Comparison of ENCODE assay signal across 8 mouse cellular contexts in genomic region chr13:55328641-55329040, GRCm38 (mm10). TPM values are rescaled to one million over a fixed set of nuclear protein-coding genes. Genes with fewer than 3 reads are reported as not detected.
DNase-seq lines count a peak whose midpoint lies in the region; ATAC-seq and TF ChIP-seq lines count a peak whose summit lies in the region.

No protein-coding gene starts in this region.

- H3K4me1 ChIP-seq in spleen, adult 2 months (ENCODE audit: control insufficient read depth, insufficient read depth, insufficient read length) = peaks cover 16% of the 10 kb centered on the region; the same call in 1 of the 2 replicates
- peaks cover 41% of the 10 kb centered on the region for H3K4me1 ChIP-seq in forebrain, embryonic 15.5 days
- H3K4me1 ChIP-seq in liver, embryonic 13.5 days (replicated peaks) = peaks cover 66% of the 10 kb centered on the region
- H3K4me1 ChIP-seq in stomach, postnatal 0 days (replicated peaks; ENCODE audit: control insufficient read depth, insufficient read depth) = peaks cover 10% of the 10 kb centered on the region; the same call in 1 of the 2 replicates

- no peak for ATAC-seq in forebrain, embryonic 15.5 days (replicated peaks)
- no peak for ATAC-seq in liver, embryonic 13.5 days (ENCODE audit: low read depth)
- ATAC-seq in stomach, postnatal 0 days (ENCODE audit: low FRiP score, low TSS enrichment) = no peak

- H3K36me3 ChIP-seq in spleen, adult 2 months (ENCODE audit: control insufficient read depth, insufficient read depth, low read length) = peaks cover 18% of the 10 kb centered on the region
- H3K36me3 ChIP-seq in forebrain, embryonic 15.5 days = peaks cover 20% of the 10 kb centered on the region
- peaks cover 39% of the 10 kb centered on the region for H3K36me3 ChIP-seq in liver, embryonic 13.5 days
- peaks cover 12% of the 10 kb centered on the region for H3K36me3 ChIP-seq in stomach, postnatal 0 days (ENCODE audit: control insufficient read depth, insufficient read depth, low read length)

- no peaks in the 10 kb centered on the region for H3K9me3 ChIP-seq in forebrain, embryonic 15.5 days
- H3K9me3 ChIP-seq in liver, embryonic 13.5 days (replicated peaks) = no peaks in the 10 kb centered on the region
- H3K9me3 ChIP-seq in stomach, postnatal 0 days (ENCODE audit: control insufficient read depth, low read length) = no peaks in the 10 kb centered on the region

- no peak for TF ChIP-seq POLR2A in spleen, adult 2 months (IDR thresholded peaks at IDR 0.05; ENCODE audit: low read depth, low read length)

- TF ChIP-seq EP300 in stomach, postnatal 0 days (optimal IDR thresholded peaks at IDR 0.05) = no peak

- H3K4me3 ChIP-seq in spleen, adult 2 months (ENCODE audit: extremely low read depth, insufficient read depth, insufficient read length) = peak overlapping the region; percentile 60; the same call in 1 of the 2 replicates
- H3K4me3 ChIP-seq in forebrain, embryonic 15.5 days = peak overlapping the region; percentile 86
- H3K4me3 ChIP-seq in liver, embryonic 13.5 days (replicated peaks) = peak overlapping the region; percentile 95
- H3K4me3 ChIP-seq in stomach, postnatal 0 days (ENCODE audit: low read depth, low read length) = peak overlapping the region; percentile 63

- H3K9ac ChIP-seq in forebrain, embryonic 15.5 days (replicated peaks) = peak overlapping the region; percentile 72
- peak overlapping the region; percentile 92 for H3K9ac ChIP-seq in liver, embryonic 13.5 days
- peak overlapping the region; percentile 5; the same call in 1 of the 2 replicates for H3K9ac ChIP-seq in stomach, postnatal 0 days (ENCODE audit: low read length)

- H3K27me3 ChIP-seq in spleen, adult 2 months (ENCODE audit: control insufficient read depth, insufficient read depth, low read length) = no peaks in the 10 kb centered on the region
- no peaks in the 10 kb centered on the region for H3K27me3 ChIP-seq in forebrain, embryonic 15.5 days
- H3K27me3 ChIP-seq in liver, embryonic 13.5 days = no peaks in the 10 kb centered on the region
- H3K27me3 ChIP-seq in stomach, postnatal 0 days (ENCODE audit: control insufficient read depth, insufficient read depth, low read length) = no peaks in the 10 kb centered on the region

- H3K27ac ChIP-seq in spleen, adult 2 months (ENCODE audit: insufficient read depth, low read length) = no peak overlapping the region
- H3K27ac ChIP-seq in forebrain, embryonic 15.5 days (replicated peaks) = no peak overlapping the region; the same call in 1 of the 2 replicates
- peak overlapping the region; percentile 95 for H3K27ac ChIP-seq in liver, embryonic 13.5 days
- no peak overlapping the region for H3K27ac ChIP-seq in stomach, postnatal 0 days (replicated peaks)

- TF ChIP-seq CTCF in spleen, adult 2 months (IDR thresholded peaks at IDR 0.05; ENCODE audit: extremely low read depth, insufficient read depth, insufficient read length, insufficient replicate concordance) = no peak
- TF ChIP-seq CTCF in stomach, postnatal 0 days (IDR thresholded peaks at IDR 0.05; ENCODE audit: low read depth) = no peak

- peak overlapping the region; percentile 68 for H3K4me2 ChIP-seq in forebrain, embryonic 15.5 days (replicated peaks)
- peak overlapping the region; percentile 93 for H3K4me2 ChIP-seq in liver, embryonic 13.5 days
- H3K4me2 ChIP-seq in stomach, postnatal 0 days (replicated peaks; ENCODE audit: low read depth) = peak overlapping the region; percentile 92

- 78% methylated on average over 4 of the region's 4 CpGs for WGBS in spleen, adult 2 months
- 71% methylated on average over 4 of the region's 4 CpGs for WGBS in forebrain, embryonic 15.5 days
- 84% methylated on average over 4 of the region's 4 CpGs for WGBS in liver, embryonic 13.5 days (ENCODE audit: insufficient replicate concordance)
- 71% methylated on average over 4 of the region's 4 CpGs for WGBS in stomach, postnatal 0 days

- no peak for DNase-seq in spleen, adult 2 months (ENCODE audit: low read depth in 1 of 2, low spot score in 2 of 2)
- DNase-seq in spleen, adult 12 weeks (ENCODE audit: low spot score) = no peak
- DNase-seq in liver, embryonic 13.5 days = no peak
- no peak for DNase-seq in stomach, postnatal 0 days (ENCODE audit: low spot score)
- DNase-seq in B cell, adult 2 months = no peak
- DNase-seq in T-cell, adult 2 months (ENCODE audit: low spot score) = no peak
- no peak for DNase-seq in right cerebral cortex, postnatal 10 days (ENCODE audit: low spot score in 2 of 2)

RNA-seq across cellular contexts. Expression of gene Mxd3, which starts 1.0 kb away (rescaled TPM):
- 14.3 and 18.5 TPM in 2 replicates for polyA plus RNA-seq in spleen, adult 2 months (2012; rRNA removed)
- polyA plus RNA-seq in forebrain, embryonic 15.5 days (2015; fragmentation: Nextera tagmentation; extraction: Ambion mirVana) = 28.9 and 30.0 TPM in 2 replicates
- polyA plus RNA-seq in liver, embryonic 13.5 days (2015; fragmentation: Nextera tagmentation; extraction: Ambion mirVana) = 22.0 and 23.0 TPM in 2 replicates
- 9.7 and 12.4 TPM in 2 replicates for polyA plus RNA-seq in stomach, postnatal 0 days (2015; fragmentation: Nextera tagmentation; extraction: Ambion mirVana)

RNA-seq across cellular contexts. Expression of gene Rab24, which starts 6.9 kb away (rescaled TPM):
- 54.7 and 75.2 TPM in 2 replicates for polyA plus RNA-seq in spleen, adult 2 months (2012; rRNA removed)
- polyA plus RNA-seq in forebrain, embryonic 15.5 days (2015; fragmentation: Nextera tagmentation; extraction: Ambion mirVana) = 114 and 118 TPM in 2 replicates
- 38.0 and 45.0 TPM in 2 replicates for polyA plus RNA-seq in liver, embryonic 13.5 days (2015; fragmentation: Nextera tagmentation; extraction: Ambion mirVana)
- polyA plus RNA-seq in stomach, postnatal 0 days (2015; fragmentation: Nextera tagmentation; extraction: Ambion mirVana) = 79.7 and 85.3 TPM in 2 replicates

RNA-seq across cellular contexts. Expression of gene Prelid1, which starts 8.3 kb away (rescaled TPM):
- 195 and 230 TPM in 2 replicates for polyA plus RNA-seq in spleen, adult 2 months (2012; rRNA removed)
- 303 and 314 TPM in 2 replicates for polyA plus RNA-seq in forebrain, embryonic 15.5 days (2015; fragmentation: Nextera tagmentation; extraction: Ambion mirVana)
- polyA plus RNA-seq in liver, embryonic 13.5 days (2015; fragmentation: Nextera tagmentation; extraction: Ambion mirVana) = 234 and 240 TPM in 2 replicates
- polyA plus RNA-seq in stomach, postnatal 0 days (2015; fragmentation: Nextera tagmentation; extraction: Ambion mirVana) = 350 and 354 TPM in 2 replicates

RNA-seq across cellular contexts. Expression of gene Lman2, which starts 33.9 kb away (rescaled TPM):
- polyA plus RNA-seq in spleen, adult 2 months (2012; rRNA removed) = 63.9 and 70.1 TPM in 2 replicates
- 56.7 and 58.0 TPM in 2 replicates for polyA plus RNA-seq in forebrain, embryonic 15.5 days (2015; fragmentation: Nextera tagmentation; extraction: Ambion mirVana)
- polyA plus RNA-seq in liver, embryonic 13.5 days (2015; fragmentation: Nextera tagmentation; extraction: Ambion mirVana) = 59.1 and 65.6 TPM in 2 replicates
- polyA plus RNA-seq in stomach, postnatal 0 days (2015; fragmentation: Nextera tagmentation; extraction: Ambion mirVana) = 73.7 and 76.5 TPM in 2 replicates

RNA-seq across cellular contexts. Expression of gene Rgs14, which starts 40.9 kb away (rescaled TPM):
- polyA plus RNA-seq in spleen, adult 2 months (2012; rRNA removed) = 54.7 and 68.4 TPM in 2 replicates
- polyA plus RNA-seq in forebrain, embryonic 15.5 days (2015; fragmentation: Nextera tagmentation; extraction: Ambion mirVana) = 0.37 and 0.81 TPM in 2 replicates
- 1.4 and 1.8 TPM in 2 replicates for polyA plus RNA-seq in liver, embryonic 13.5 days (2015; fragmentation: Nextera tagmentation; extraction: Ambion mirVana)
- 0.51 and 0.73 TPM in 2 replicates for polyA plus RNA-seq in stomach, postnatal 0 days (2015; fragmentation: Nextera tagmentation; extraction: Ambion mirVana)

Comparison
In these comparisons a context has a peak if more than half of its experiments do, and no peak if none do; other contexts are left out.
1. H3K9ac ChIP-seq: peak in every context shown above with its lines; median percentile 92 in liver, embryonic 13.5 days; 72 in forebrain, embryonic 15.5 days; 5 in stomach, postnatal 0 days.